Mouse (Mus musculus): Measurements from ENCODE around the gene Fkbp15.

Gene Fkbp15

DNA sequence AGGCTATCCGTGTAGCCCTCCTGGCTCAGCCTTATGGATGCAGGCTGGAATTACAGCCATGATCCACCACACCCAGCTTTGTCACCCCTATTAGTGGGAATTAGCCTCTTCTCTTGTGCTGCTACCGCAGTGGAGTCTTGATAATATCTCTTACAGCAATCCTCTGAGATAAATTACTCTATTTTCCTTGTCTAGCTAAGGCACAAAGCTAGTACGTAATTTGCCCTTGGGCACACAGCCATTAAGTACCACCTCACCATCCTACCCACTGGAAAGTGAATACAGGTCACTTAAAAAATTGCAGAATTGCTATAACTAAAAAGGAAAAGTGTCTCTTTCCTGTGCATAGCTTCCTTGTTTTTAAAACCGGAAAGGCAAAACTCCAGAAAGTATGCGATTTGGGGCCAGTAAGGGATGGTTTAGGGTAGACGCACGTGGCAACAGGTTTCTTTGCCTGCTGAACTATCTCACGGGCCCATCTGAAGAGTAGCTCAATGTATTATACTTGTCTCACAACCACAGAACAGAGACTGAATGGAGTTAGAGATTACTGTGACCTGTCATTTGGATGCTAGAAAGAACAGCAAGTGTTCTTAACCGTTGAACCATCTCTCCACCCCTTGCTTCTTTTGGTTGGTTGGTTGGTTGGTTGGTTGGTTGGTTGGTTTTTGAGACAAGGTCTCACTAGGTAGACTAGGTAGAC is 12.6 kb upstream of the Fkbp15 start:
- DNase-seq (ENCODE audit: low spot score), result no peak

DNA sequence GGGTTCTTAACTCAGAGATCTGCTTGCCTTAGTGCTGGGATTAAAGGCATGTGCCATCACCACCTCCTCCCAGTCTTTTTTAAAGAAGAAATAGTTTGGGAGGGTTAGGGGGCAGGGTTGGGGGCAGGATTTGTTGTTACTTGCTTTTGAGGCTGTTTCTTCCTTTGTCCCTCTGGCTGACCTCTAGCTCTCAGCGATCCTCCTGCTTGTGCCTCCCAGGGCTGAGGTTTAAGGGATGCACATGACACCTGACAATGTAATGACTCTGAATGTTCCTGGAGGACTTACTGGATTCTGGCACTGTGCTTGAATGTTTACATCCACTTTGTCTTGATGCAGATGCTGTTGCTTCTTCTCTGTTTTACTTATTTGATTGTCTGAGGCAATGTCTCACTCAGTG is 12.1 kb upstream of the Fkbp15 start:
- no peak for DNase-seq (ENCODE audit: low spot score)

- no peak for DNase-seq (ENCODE audit: low spot score)
These were observed 8.7 kb upstream of the Fkbp15 start for GRCm38 (mm10) chr4:62369091-62369490.

- no peak for DNase-seq (ENCODE audit: low spot score)
These were observed 7.2 kb upstream of the Fkbp15 start for GRCm38 (mm10) chr4:62367586-62367985.

GRCm38 (mm10) chr4:62366291-62366690 is 5.9 kb upstream of the Fkbp15 start:
- DNase-seq (ENCODE audit: low spot score), result no peak

DNA sequence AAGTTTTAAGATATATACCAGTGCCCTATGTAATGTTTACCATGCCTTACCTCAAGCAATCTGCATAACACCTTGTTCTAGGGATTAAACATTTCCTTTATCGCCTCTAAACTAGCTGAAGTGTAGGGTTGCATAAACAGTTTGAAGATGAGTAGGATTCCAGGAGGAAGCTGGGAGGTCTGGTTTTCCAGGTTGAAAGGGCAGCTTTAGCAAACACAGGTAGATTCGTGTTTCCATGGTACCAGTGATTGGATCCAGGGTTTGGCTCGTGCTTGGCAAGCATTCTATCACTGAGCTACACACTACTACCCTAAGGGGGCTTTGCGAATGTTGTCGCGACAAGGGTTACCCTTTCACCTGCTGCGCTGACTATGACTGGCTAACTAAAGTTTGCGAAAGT is 4.0 kb upstream of the Fkbp15 start:
- DNase-seq (ENCODE audit: low spot score), result no peak

- no peak for DNase-seq (ENCODE audit: low spot score)
These were observed 2.1 kb upstream of the Fkbp15 start for GRCm38 (mm10) chr4:62362437-62362836.

DNA sequence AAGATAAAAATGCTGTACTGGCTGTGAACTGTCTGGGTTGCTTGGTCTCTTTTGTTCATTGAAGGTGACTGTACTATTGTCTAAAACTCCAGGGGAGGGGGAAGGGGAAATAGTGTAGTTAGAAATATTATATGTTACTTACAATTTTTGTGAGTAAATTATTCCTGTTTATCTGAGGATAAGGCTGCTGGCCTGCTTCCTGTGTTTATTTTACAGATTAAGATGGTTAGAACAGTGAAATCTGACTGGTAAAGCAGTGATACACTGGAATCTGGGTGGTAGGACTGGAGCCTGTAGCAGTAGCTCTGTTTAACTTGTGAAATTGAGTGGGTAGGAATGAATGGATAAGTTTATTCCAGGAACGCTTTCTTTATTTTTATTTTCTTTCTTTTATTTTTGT is 1.6 kb upstream of the Fkbp15 start:
- DNase-seq (ENCODE audit: low spot score), result no peak

- no peak for DNase-seq (ENCODE audit: low spot score)
These were observed 1.2 kb upstream of the Fkbp15 start for GRCm38 (mm10) chr4:62361571-62361970.

GRCm38 (mm10) chr4:62360805-62361455 is 582 bp upstream of the Fkbp15 start:
- DNase-seq (ENCODE audit: low spot score), result no peak

DNA sequence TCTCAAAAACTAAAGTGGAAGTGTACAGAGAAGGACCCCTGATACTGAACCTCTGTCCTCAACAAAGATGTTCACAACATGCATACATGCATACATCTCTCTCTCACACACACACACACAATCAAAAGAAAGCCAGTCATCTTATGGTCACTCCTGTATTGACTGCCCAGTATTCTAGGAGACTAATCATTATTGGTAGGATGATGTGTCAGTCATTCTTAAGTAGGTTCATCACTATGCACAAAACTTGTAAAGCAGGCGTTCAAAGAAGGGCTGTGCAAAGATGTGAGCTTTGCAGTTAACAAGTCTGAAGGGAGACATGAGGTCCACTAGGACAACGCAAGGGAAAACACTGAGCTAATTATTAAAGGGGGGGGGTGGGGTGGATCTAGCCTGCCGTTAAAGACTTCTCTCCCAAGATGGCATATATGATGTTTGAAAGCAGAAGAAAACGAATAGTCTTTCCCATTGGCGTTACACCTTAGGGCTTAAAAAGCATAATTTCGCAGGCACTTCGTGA is 1.0 kb downstream of the Fkbp15 start:
- DNase-seq (ENCODE audit: low spot score), result no peak

GRCm38 (mm10) chr4:62357631-62358148 is 2.7 kb downstream of the Fkbp15 start:
- DNase-seq (ENCODE audit: low spot score), result no peak

GRCm38 (mm10) chr4:62349371-62349770 is 11.0 kb downstream of the Fkbp15 start:
- DNase-seq (ENCODE audit: low spot score), result no peak

DNA sequence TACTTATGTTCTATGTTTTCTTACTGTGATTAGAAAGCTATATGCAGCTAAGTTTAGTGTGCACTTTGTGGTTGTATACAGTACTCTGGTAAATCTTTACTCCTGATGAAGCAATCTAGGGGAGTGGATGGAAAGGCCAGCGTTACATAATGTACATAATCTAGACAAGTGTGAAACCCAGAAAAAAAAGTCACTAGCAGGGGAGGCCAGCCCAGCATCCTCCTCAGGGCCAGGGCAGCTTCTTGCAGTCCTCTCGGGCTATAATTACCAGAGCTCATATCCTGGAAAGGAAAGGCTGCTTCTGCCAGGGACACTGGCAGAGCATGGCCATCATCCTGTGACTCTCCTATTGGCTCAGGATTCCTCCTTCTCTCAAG is 12.0 kb downstream of the Fkbp15 start:
- DNase-seq (ENCODE audit: low spot score), result no peak

- no peak for DNase-seq (ENCODE audit: low spot score)
These were observed 12.6 kb downstream of the Fkbp15 start for GRCm38 (mm10) chr4:62347605-62348328.

DNA sequence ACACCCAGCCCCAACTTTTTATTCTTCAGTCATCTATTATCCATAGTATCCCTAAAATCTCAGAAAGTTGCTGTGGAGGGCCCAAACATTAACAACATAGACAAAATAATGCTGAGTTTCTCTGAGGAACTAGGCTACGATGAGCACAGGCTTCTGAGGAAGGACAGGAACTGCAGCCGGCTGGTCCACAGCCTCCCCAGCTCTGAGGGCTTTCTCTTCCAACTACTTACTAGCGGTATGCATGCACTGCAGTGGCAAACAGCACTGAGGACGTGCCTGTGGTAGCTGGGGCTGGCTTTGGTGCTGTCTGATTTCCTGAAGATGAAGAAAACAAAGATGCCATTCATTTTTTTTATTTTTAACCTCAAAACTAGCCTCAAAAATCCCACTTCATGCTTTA is 14.5 kb downstream of the Fkbp15 start:
- DNase-seq (ENCODE audit: low spot score), result no peak

GRCm38 (mm10) chr4:62344000-62344399 is 16.3 kb downstream of the Fkbp15 start:
- no peak for DNase-seq (ENCODE audit: low spot score)

DNA sequence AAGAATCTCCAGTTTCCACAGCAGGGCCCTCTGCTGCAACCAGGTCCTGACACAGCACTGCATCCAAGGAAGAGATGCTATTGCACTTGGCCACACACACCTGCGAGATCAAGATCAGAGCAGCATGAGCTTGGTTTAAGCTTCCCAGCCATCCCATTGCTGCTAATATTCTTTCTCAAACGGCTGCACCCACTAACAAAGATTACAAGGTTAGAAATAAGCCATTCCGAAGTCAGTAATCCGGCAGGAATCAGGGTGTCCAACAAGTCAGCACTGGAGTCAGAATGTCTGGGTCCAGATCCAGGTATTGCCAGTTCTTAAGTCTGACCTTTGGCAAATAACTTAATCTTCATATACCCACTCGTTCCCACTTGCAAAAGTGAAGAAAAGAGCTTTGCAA is 21.8 kb downstream of the Fkbp15 start:
- DNase-seq (ENCODE audit: low spot score), result no peak

DNA sequence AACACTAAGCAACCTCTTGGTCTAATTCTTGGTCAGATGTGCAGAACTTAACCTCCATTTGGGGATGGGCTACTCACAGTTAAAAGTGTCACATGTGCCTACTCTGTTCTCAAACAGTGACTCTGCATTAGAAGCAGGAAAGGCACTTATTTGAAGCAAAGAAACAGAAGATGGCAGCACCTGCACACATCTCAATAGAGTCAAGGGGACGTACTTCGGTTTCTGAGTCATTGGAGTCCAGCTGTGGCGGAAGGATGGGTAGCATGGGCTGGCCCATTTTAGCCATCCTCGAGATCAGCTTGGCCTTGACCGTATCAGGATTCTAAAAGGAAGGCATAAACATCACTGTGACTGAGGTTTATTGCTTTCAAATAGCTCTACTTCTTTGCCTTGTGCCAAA is 28.4 kb downstream of the Fkbp15 start:
- no peak for DNase-seq (ENCODE audit: low spot score)

- no peak for DNase-seq (ENCODE audit: low spot score)
These were observed 31.2 kb downstream of the Fkbp15 start for GRCm38 (mm10) chr4:62328941-62329660.

DNA sequence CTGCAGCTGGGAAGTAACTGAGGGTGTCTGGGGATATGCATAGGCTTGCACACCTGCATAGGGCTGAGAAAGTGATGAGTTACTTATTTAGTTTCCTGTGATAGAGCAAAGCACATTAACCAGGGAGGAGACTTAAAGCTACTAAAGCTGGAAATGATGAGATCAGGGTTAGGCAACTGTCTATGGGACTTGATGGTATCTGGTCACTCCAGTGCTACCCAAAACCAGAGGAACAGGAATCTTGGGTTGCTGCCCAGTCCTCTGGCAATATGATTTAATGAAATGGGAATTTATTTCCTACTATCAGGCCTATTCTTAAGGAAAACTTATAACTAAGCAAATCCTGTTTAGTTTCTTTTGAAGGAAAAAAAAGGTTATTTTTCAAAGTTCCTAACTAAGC is 34.2 kb downstream of the Fkbp15 start:
- DNase-seq (ENCODE audit: low spot score), result no peak

GRCm38 (mm10) chr4:62322684-62323083 is 37.7 kb downstream of the Fkbp15 start:
- no peak for DNase-seq (ENCODE audit: low spot score)
